Mouse (Mus musculus) liver, adult 2 months (tissue): ENCODE data around the gene Lyl1.

ENCODE experiments used
- CTCF ChIP-seq: fragments of 200-500 bp; IDR thresholded peaks from 2 replicates; pipeline ENCODE4 v1.5.1; 2011; ENCODE audit warnings: low read depth, low read length, control low read depth
- POLR2A ChIP-seq: fragments of 200-500 bp; IDR thresholded peaks from 2 replicates; pipeline ENCODE4 v1.6.1; 2011; ENCODE audit warnings: low read length, control low read depth; ENCODE audit not compliant: insufficient read depth; ENCODE audit errors: extremely low read depth

GRCm38 (mm10) chr8:84704356-84704755, 3.1 kb downstream of the Lyl1 start:
- TF ChIP-seq POLR2A (no peak), CTCF (peak; percentile 81)
